Mouse (Mus musculus): ENCODE data around the gene Acss2. TPM values are rescaled to one million over a fixed set of nuclear protein-coding genes. Genes with fewer than 3 reads are reported as not detected.
A peak's percentile ranks its signal among the peaks of the same experiment; 100 is the strongest.

Gene Acss2
- 8.4 and 9.1 TPM in 2 replicates for polyA plus RNA-seq (2016; fragmentation: Nextera tagmentation; extraction: Ambion mirVana)

DNA sequence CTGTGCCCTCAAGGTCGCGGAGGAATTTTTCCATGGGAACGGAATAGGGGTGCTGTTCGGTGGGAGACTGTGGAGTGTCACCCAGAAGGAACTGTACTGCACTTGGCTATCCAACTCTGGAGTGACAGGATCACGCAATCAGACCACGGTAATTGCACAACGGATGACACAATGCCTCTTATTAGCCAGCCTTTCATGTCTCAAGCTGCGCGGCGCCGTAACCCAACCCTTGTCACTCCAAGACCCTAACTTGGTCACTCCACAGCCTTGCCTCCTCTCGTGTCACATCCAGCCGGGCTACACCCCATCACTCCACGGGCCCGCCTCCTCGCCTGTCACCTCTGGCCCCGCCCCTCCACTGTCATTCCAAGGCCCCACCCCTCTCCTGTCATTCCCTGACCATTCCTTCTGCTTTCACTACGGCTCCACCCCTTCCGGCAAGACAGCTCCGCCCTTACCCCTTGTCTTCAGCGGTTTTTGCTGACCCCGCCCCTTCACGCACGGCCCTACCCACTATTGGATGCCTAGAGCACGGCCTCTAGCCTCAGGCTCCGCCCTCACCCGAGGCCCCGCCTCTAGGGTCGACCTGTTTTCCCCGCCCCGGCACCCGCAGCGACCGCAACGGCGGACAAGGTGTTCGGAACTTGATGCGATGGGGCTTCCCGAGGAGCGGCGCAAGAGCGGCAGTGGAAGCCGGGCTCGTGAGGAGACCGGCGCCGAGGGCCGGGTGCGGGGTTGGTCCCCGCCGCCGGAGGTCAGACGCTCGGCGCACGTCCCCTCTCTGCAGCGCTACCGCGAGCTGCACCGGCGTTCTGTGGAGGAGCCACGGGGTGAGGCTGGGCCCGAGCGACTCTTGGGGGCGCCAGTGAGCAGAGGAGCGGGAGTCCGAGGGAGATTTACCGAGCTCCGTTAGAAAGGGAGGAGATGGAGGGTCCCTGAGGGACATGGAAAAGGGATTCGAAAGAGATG is at the start of gene Acss2, which contains the start of gene Ggt7:
Gene Acss2 (plus strand): TSS at position 494 of the 969 bp plus-strand sequence.
Gene Ggt7 (minus strand): TSS at position 783 of the 969 bp plus-strand sequence.
- Histone ChIP-seq H3K27me3 (replicated peaks; ENCODE audit: low read depth, poor library complexity, severe bottlenecking) (peaks cover 32% of the 10 kb centered on the region), H3K27ac (replicated peaks) (peak within 1 kb of the TSS; percentile 83), H3K36me3 (replicated peaks) (no peaks in the 10 kb centered on the region), H3K4me3 (peak within 1 kb of the TSS; percentile 81), H3K4me1 (peaks cover 38% of the 10 kb centered on the region), H3K9me3 (no peaks in the 10 kb centered on the region)
- DNase-seq (ENCODE audit: low spot score) = peak; percentile 98
- 5% methylated on average over 70 of the region's 70 CpGs for WGBS

DNA sequence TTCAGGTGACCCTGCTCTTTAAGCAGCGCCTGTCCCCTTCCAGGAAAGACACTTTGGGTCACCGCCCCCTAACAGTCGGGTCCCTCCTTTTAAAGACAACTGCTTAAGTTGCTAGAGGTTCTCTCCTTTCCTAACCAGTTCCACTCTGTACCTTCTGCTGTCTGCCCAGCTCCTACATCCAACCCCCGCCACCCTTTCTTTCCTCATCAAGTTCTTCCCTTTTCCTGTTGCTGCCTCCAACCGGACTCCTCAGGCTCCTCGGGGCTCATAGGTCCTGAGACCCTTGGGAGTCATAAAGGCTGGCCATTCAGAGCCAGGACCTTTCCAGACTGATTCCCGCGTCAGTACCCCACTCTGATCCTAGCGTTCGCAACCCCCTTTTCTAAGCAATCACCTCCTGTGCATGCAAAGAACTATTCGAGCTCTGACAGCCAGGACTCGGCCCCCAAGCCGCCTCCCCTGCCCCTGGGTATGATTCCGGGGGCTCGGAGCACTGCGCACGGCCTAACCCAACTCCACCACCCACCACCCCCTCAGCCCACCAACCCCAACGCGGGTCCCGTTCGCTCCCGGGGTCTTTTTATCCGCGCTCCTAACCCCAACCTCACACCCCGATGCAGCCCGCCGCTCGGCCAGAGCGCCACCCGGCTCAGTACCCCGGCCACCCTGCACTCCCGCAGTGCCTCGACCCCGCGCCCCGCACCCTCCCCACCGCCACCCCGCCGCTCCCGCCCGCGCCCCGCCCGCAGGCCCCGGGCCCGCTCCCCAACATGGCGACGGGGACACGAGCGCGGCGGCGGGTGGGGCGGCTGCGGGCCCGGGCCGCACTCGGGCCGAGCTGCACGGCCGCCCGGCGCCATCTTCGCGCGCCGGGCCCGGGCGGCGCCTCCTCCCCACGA is 44.8 kb upstream of the Acss2 start:
- Histone ChIP-seq H3K4me3 (peak overlapping the region; percentile 92), H3K36me3 (replicated peaks) (no peaks in the 10 kb centered on the region), H3K27me3 (replicated peaks; ENCODE audit: low read depth, poor library complexity, severe bottlenecking) (peaks cover 10% of the 10 kb centered on the region), H3K9me3 (no peaks in the 10 kb centered on the region), H3K27ac (replicated peaks) (peak overlapping the region; percentile 96), H3K4me1 (peaks cover 11% of the 10 kb centered on the region)
- peak; percentile 66 for DNase-seq (ENCODE audit: low spot score)
- WGBS = under 1% methylated on average over 71 of the region's 71 CpGs

DNA sequence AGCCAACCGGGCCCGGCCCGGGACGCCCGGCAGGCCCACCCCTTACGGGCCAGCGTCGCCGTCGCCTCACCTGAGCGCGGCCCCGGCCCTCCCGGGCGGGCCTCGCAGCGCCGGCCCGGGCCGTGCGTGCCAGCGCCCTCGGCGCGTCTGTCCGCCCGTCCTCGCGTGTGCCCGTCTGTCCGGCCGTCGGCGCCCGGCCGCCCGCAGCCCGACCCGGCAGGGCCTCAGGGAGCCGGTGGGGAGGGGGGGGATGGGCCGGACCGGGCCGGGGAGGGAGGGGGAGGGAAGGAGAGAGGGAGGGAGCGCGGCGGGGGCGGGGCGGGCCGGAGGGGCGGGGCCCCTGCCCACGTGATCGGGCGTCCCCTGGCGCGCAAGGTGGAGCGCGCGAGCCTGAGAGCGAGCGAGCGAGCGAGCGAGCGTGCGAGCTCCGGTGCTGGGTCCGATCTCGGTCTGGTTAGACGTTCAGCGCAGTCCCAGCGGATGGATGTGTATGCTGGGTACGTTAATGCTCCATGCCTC is 44.1 kb upstream of the Acss2 start, which contains the start of gene Ncoa6:
Gene Ncoa6 (minus strand): TSS at position 325 of the 519 bp plus-strand sequence.
- Histone ChIP-seq H3K4me3 (peak within 1 kb of the TSS; percentile 92), H3K36me3 (replicated peaks) (no peaks in the 10 kb centered on the region), H3K27ac (replicated peaks) (peak within 1 kb of the TSS; percentile 96), H3K27me3 (replicated peaks; ENCODE audit: low read depth, poor library complexity, severe bottlenecking) (peaks cover 10% of the 10 kb centered on the region), H3K4me1 (peaks cover 11% of the 10 kb centered on the region), H3K9me3 (no peaks in the 10 kb centered on the region)
- under 1% methylated on average over 66 of the region's 72 CpGs for WGBS
- DNase-seq (ENCODE audit: low spot score) = peak; percentile 92

DNA sequence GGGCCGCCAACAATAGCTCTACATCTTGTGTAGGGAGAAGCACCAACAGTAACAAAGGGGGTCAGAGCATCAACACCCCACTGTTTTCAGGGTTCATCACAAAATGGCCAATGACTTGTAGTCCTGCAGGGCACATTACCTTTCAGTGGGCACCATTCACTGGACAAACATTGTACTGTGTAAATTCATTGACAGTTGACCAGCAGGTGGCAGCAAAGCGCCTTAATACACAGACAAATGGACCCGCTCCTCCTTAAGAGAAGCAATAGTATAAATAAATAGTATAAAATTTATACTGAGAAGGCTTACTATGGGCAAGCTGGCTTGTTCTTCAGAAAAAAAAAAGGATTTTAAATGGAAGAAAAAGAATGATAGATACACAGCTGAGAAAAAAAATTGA is 35.7 kb upstream of the Acss2 start:
- no peak overlapping the region for H3K27ac ChIP-seq (replicated peaks)
- H3K4me3 ChIP-seq = no peak overlapping the region
- 40% methylated on average over 3 of the region's 3 CpGs for WGBS
- H3K36me3 ChIP-seq (replicated peaks) = no peaks in the 10 kb centered on the region
- DNase-seq (ENCODE audit: low spot score) = peak; percentile 72
- H3K27me3 ChIP-seq (replicated peaks; ENCODE audit: low read depth, poor library complexity, severe bottlenecking) = no peaks in the 10 kb centered on the region
- H3K9me3 ChIP-seq = no peaks in the 10 kb centered on the region
- no peaks in the 10 kb centered on the region for H3K4me1 ChIP-seq

DNA sequence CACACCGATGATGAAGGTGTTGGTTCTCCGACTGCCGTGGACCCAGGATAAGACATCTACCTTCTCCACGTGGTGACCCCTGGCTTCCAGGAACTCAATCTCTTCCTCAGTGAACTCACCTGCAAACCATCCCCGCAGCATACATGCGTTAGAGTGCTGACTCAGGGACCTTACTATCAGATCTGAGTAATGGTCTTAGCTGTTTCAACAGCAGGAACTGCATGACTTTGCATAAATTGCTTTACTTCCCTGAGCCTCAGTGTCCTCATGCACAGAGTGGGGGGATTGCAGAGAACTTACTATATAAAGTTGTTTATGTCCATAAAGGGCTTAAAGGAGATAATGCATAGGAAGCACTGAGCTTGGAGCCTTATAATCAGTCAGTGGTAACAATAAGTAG is 26.8 kb upstream of the Acss2 start:
- no peaks in the 10 kb centered on the region for H3K27me3 ChIP-seq (replicated peaks; ENCODE audit: low read depth, poor library complexity, severe bottlenecking)
- H3K4me1 ChIP-seq = no peaks in the 10 kb centered on the region
- no peaks in the 10 kb centered on the region for H3K36me3 ChIP-seq (replicated peaks)
- DNase-seq (ENCODE audit: low spot score) = no peak
- H3K9me3 ChIP-seq = no peaks in the 10 kb centered on the region
- WGBS = 92% methylated on average over 6 of the region's 6 CpGs
- H3K4me3 ChIP-seq = no peak overlapping the region
- H3K27ac ChIP-seq (replicated peaks) = no peak overlapping the region

DNA sequence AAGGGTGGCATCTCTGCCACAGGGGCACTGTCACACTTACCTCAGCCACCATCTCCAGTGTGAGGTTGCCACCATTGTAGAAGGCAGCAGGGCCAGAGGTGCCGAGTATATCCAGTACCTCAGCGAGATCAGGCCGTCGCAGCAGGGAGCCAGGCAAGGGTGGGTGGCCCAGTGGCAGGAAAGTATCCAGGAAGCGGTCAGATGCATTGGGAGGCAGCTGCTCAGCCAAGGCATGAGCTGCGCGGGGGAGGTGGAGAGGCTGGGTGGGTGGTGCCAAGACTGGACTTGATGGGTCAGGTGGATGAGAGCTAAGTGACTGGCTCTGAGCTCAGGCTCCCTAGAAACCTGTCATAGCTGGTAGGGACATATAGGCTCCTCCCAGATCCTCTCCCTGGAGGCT is 15.2 kb upstream of the Acss2 start:
- H3K4me3 ChIP-seq = no peak overlapping the region
- no peaks in the 10 kb centered on the region for H3K36me3 ChIP-seq (replicated peaks)
- peaks cover 12% of the 10 kb centered on the region for H3K4me1 ChIP-seq
- no peak overlapping the region for H3K27ac ChIP-seq (replicated peaks)
- DNase-seq (ENCODE audit: low spot score) = no peak
- H3K9me3 ChIP-seq = no peaks in the 10 kb centered on the region
- no peaks in the 10 kb centered on the region for H3K27me3 ChIP-seq (replicated peaks; ENCODE audit: low read depth, poor library complexity, severe bottlenecking)
- WGBS = 87% methylated on average over 7 of the region's 7 CpGs

DNA sequence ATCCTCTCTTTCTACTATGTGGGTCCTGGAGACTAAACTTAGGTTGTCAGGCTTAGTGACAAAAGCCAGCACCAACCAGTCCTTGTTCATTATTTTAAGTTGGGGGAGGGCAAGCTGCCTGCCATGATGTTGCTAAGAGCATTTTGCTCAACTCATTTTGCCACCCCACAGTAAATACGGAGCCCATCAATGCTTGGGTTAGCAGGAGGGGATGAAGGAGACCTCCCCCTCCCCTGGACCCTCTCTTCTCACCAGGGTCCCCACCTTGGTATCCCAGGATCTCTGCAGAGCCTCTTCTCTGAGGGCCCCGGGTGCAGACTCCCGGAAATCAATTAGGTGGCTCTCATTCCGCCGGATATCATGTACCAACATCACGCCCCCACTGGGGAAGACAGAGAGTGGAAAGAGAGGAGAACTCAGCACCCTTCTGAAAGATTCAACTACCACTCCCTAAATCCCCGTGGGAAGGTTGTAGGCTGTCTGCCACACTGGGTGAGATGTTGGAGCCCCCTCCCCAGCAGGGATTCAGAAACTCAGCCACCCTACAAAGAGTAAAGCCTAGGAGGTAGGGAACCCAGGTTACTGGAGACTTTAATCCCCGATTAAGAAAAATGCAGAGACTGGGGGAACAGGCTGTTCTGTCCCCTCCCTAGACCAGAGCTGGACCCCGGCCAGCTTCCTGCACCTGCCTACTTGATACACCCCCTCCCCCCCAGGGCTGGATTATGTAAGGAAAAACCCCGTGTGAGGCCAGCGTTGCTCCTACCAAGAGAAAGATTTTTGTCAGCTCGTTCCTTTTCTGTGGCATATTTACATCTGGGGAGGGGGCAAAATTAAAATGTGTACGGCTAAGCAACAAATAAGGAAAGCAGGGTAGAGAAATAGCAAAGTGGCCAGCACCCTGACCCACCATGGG is 13.1 kb upstream of the Acss2 start:
- Histone ChIP-seq H3K4me1 (peaks cover 18% of the 10 kb centered on the region), H3K9me3 (no peaks in the 10 kb centered on the region), H3K36me3 (replicated peaks) (no peaks in the 10 kb centered on the region), H3K4me3 (no peak overlapping the region), H3K27ac (replicated peaks) (no peak overlapping the region), H3K27me3 (replicated peaks; ENCODE audit: low read depth, poor library complexity, severe bottlenecking) (no peaks in the 10 kb centered on the region)
- 68% methylated on average over 13 of the region's 13 CpGs for WGBS
- DNase-seq (ENCODE audit: low spot score) = no peak

DNA sequence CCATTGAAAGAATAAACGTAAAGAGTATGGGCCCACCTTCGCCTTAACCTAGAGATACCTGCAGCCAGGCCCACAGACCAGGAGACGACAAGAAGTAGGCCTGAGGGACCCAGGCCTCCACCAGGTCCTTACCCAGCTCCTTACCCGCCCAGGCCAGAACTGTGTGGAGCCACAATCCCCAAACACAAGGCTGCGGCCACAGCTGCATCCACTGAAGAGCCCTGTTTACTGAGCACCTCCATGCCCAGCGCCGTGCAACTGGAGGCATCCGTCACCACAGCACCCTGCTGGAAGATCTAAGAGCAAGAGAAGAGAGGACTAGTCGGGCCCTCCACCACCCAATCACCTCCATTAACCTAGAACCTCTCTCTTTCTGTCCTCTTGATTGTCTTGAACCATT is 11.9 kb upstream of the Acss2 start:
- no peak for DNase-seq (ENCODE audit: low spot score)
- Histone ChIP-seq H3K4me1 (peaks cover 18% of the 10 kb centered on the region), H3K4me3 (no peak overlapping the region), H3K9me3 (no peaks in the 10 kb centered on the region), H3K36me3 (replicated peaks) (no peaks in the 10 kb centered on the region), H3K27me3 (replicated peaks; ENCODE audit: low read depth, poor library complexity, severe bottlenecking) (no peaks in the 10 kb centered on the region), H3K27ac (replicated peaks) (no peak overlapping the region)
- 89% methylated on average over 9 of the region's 9 CpGs for WGBS

DNA sequence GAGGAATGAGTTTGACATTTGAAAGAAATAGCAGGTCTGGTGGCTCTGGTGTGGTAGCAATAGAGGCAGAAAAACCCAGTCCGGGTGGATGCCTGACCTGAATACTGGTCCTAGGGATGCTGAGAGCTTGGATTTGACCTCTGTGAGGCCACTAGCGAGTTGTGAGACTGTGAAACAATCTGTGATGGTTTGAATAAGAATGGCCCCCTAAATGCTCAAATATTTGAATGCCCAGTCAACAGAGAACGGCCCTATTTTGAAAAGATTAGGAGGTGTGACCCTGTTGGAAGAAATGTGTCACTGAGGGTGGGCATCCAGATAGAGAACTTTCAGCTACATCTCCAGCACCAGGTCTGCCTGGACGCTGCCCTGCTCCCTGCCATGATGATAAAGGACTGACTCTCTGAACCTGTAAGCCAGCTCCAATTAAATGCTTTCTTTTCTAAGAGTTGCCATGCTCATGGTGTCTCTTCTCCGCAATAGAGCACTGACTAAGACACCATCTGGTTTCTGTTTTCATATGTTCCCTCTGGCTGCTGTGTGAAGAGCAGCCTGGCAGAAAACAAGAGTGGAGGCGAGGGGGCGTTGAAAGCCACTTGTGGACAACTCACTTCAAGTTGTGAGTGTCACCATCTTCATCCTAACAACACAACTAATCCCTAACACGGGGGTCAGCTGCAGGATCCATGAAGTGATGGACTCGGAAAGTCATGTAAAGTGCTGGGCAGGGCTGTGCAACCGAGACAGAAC is 9.9 kb upstream of the Acss2 start:
- H3K27ac ChIP-seq (replicated peaks) = no peak overlapping the region
- no peaks in the 10 kb centered on the region for H3K9me3 ChIP-seq
- H3K4me3 ChIP-seq = no peak overlapping the region
- H3K4me1 ChIP-seq = peaks cover 18% of the 10 kb centered on the region
- DNase-seq (ENCODE audit: low spot score) = no peak
- peaks cover 3% of the 10 kb centered on the region; the same call in 1 of the 2 replicates for H3K27me3 ChIP-seq (replicated peaks; ENCODE audit: low read depth, poor library complexity, severe bottlenecking)
- no peaks in the 10 kb centered on the region for H3K36me3 ChIP-seq (replicated peaks)
- 78% methylated on average over 10 of the region's 10 CpGs for WGBS

DNA sequence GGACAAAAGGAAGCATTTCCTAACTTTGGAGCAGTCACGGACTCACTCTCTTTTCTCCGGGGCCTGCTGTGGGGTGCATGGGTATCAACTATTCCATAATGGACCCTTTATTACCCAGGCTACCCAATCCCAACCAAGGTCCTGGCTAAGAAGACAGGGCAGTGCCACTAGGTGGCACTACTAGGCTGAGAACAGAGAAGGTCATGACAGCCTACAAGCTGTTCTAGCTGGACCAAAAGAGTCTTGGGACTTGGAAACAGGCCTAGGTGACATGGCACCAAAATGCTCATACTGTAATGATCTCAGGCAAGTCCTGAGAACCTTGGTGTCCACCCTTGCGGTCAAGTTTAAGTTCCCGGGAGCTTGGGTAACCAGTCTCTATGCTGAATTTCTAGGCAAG is 5.3 kb upstream of the Acss2 start:
- Histone ChIP-seq H3K9me3 (no peaks in the 10 kb centered on the region), H3K27ac (replicated peaks) (no peak overlapping the region), H3K36me3 (replicated peaks) (no peaks in the 10 kb centered on the region), H3K27me3 (replicated peaks; ENCODE audit: low read depth, poor library complexity, severe bottlenecking) (peaks cover 34% of the 10 kb centered on the region), H3K4me1 (peaks cover 31% of the 10 kb centered on the region), H3K4me3 (no peak overlapping the region)
- peak; percentile 39 for DNase-seq (ENCODE audit: low spot score)
- WGBS = 48% methylated on average over 4 of the region's 4 CpGs

DNA sequence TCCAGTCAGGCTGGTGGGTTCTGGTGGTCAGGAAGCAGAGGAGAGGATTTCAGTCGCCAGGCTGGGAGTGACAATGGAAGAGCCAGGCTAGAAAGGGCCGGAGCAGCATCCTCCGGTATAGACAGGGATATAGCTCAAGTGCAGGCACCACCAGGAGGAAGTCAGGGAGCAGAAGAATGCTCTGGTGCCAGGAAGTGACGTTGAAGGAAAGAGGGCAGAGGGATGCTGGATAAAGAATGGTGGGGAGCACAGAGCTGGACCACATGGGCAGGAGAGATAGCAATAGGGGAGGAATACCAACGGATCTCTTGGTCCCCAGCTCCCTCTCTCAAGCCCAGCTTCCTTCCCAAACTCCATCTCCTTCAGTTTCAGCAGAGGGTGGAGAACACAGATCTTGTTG is 4.2 kb upstream of the Acss2 start:
- no peaks in the 10 kb centered on the region for H3K9me3 ChIP-seq
- H3K4me3 ChIP-seq = peak overlapping the region; percentile 18; the same call in 1 of the 2 replicates

More for the DNA sequence above, 4.2 kb upstream of the Acss2 start:
- no peak overlapping the region for H3K27ac ChIP-seq (replicated peaks)
- peaks cover 34% of the 10 kb centered on the region for H3K4me1 ChIP-seq
- H3K36me3 ChIP-seq (replicated peaks) = no peaks in the 10 kb centered on the region
- 68% methylated on average over 5 of the region's 5 CpGs for WGBS
- peaks cover 34% of the 10 kb centered on the region for H3K27me3 ChIP-seq (replicated peaks; ENCODE audit: low read depth, poor library complexity, severe bottlenecking)
- DNase-seq (ENCODE audit: low spot score) = no peak
